Mouse (Mus musculus): ENCODE measurements at regions not wholly inside any gene's neighbourhood (a gene's known extent, or its start where the extent isn't known, plus 50 kb on each side); places are given as distances from the start of the nearest gene placed in this dataset.

GRCm38 (mm10) chr13:53642557-53642956, 169.7 kb upstream of the Msx2 start:
- TF ChIP-seq CTCF (IDR thresholded peaks at IDR 0.05) (no peak), POLR2A (IDR thresholded peaks at IDR 0.05; ENCODE audit: insufficient read depth, low read depth, low read length) (no peak), EP300 (IDR thresholded peaks at IDR 0.05; ENCODE audit: insufficient read depth, low read depth, low read length) (no peak)

Measured in heart, adult 2 months (tissue).